In genomic region chr4:155811929-155812664, GRCm38 (mm10) we compare ENCODE assay signal across 8 mouse cellular contexts. TPM values are rescaled to one million over a fixed set of nuclear protein-coding genes. Genes with fewer than 3 reads are reported as not detected.
DNase-seq lines count a peak whose midpoint lies in the region; ATAC-seq and TF ChIP-seq lines count a peak whose summit lies in the region.

Ccnl2 (plus strand) TSS chr4:155812489.

- H3K4me1 ChIP-seq in embryonic facial prominence, embryonic 13.5 days = peaks cover 22% of the 10 kb centered on the region
- peaks cover 11% of the 10 kb centered on the region for H3K4me1 ChIP-seq in kidney, adult 2 months (ENCODE audit: control insufficient read depth, insufficient read depth, low read length)
- peaks cover 22% of the 10 kb centered on the region for H3K4me1 ChIP-seq in limb, embryonic 12.5 days (replicated peaks)
- peaks cover 26% of the 10 kb centered on the region for H3K4me1 ChIP-seq in midbrain, embryonic 15.5 days
- peaks cover 3% of the 10 kb centered on the region; the same call in 1 of the 2 replicates for H3K4me1 ChIP-seq in spleen, adult 2 months (ENCODE audit: control insufficient read depth, insufficient read depth, insufficient read length)

- peak within 1 kb of the TSS; percentile 96 for H3K27ac ChIP-seq in embryonic facial prominence, embryonic 13.5 days
- H3K27ac ChIP-seq in kidney, adult 2 months (ENCODE audit: insufficient read depth, low read depth, low read length) = peak within 1 kb of the TSS; percentile 96
- H3K27ac ChIP-seq in limb, embryonic 12.5 days = peak within 1 kb of the TSS; percentile 94
- H3K27ac ChIP-seq in midbrain, embryonic 15.5 days = peak within 1 kb of the TSS; percentile 89
- peak within 1 kb of the TSS; percentile 91 for H3K27ac ChIP-seq in spleen, adult 2 months (ENCODE audit: insufficient read depth, low read length)

- DNase-seq in 3134 (ENCODE audit: extremely low read depth, insufficient read length, low spot score) = peak; percentile 92
- peak; percentile 95 to 96 for DNase-seq in adrenal gland, postnatal 36 days
- peak; percentile 94 to 97 for DNase-seq in heart, adult 18-20 months
- peak; percentile 97 for DNase-seq in kidney, adult 2 months
- DNase-seq in spleen, adult 2 months (ENCODE audit: low read depth in 1 of 2, low spot score in 2 of 2) = peak; percentile 90 to 92

- H3K36me3 ChIP-seq in embryonic facial prominence, embryonic 13.5 days = peaks cover 72% of the 10 kb centered on the region
- H3K36me3 ChIP-seq in kidney, adult 2 months (ENCODE audit: control insufficient read depth, insufficient read depth, low read length) = peaks cover 12% of the 10 kb centered on the region
- H3K36me3 ChIP-seq in limb, embryonic 12.5 days = peaks cover 76% of the 10 kb centered on the region
- H3K36me3 ChIP-seq in midbrain, embryonic 15.5 days (replicated peaks) = peaks cover 38% of the 10 kb centered on the region
- peaks cover 40% of the 10 kb centered on the region for H3K36me3 ChIP-seq in spleen, adult 2 months (ENCODE audit: control insufficient read depth, insufficient read depth, low read length)

- WGBS in embryonic facial prominence, embryonic 13.5 days = under 1% methylated on average over 56 of the region's 60 CpGs
- under 1% methylated on average over 51 of the region's 60 CpGs for WGBS in kidney, adult 2 months
- 1% methylated on average over 60 of the region's 60 CpGs for WGBS in limb, embryonic 12.5 days
- under 1% methylated on average over 55 of the region's 60 CpGs for WGBS in midbrain, embryonic 15.5 days
- WGBS in spleen, adult 2 months = under 1% methylated on average over 60 of the region's 60 CpGs

- H3K27me3 ChIP-seq in embryonic facial prominence, embryonic 13.5 days = no peaks in the 10 kb centered on the region
- H3K27me3 ChIP-seq in kidney, adult 2 months (replicated peaks; ENCODE audit: control insufficient read depth, insufficient read depth, low read length) = no peaks in the 10 kb centered on the region
- H3K27me3 ChIP-seq in limb, embryonic 12.5 days = no peaks in the 10 kb centered on the region
- H3K27me3 ChIP-seq in midbrain, embryonic 15.5 days (replicated peaks) = no peaks in the 10 kb centered on the region
- H3K27me3 ChIP-seq in spleen, adult 2 months (ENCODE audit: control insufficient read depth, insufficient read depth, low read length) = no peaks in the 10 kb centered on the region

- H3K4me3 ChIP-seq in embryonic facial prominence, embryonic 13.5 days = peak within 1 kb of the TSS; percentile 100
- peak within 1 kb of the TSS; percentile 88 for H3K4me3 ChIP-seq in kidney, adult 2 months (ENCODE audit: insufficient read depth, low read depth, low read length)
- peak within 1 kb of the TSS; percentile 99 for H3K4me3 ChIP-seq in limb, embryonic 12.5 days (replicated peaks)
- H3K4me3 ChIP-seq in midbrain, embryonic 15.5 days = peak within 1 kb of the TSS; percentile 89
- peak within 1 kb of the TSS; percentile 88 for H3K4me3 ChIP-seq in spleen, adult 2 months (ENCODE audit: extremely low read depth, insufficient read depth, insufficient read length)

- peak within 1 kb of the TSS; percentile 100 for H3K9ac ChIP-seq in embryonic facial prominence, embryonic 13.5 days
- H3K9ac ChIP-seq in limb, embryonic 12.5 days (replicated peaks) = peak within 1 kb of the TSS; percentile 99
- H3K9ac ChIP-seq in midbrain, embryonic 15.5 days = peak within 1 kb of the TSS; percentile 88

- peak; percentile 42 for TF ChIP-seq POLR2A in kidney, adult 2 months (IDR thresholded peaks at IDR 0.05; ENCODE audit: low read depth, low read length)
- TF ChIP-seq POLR2A in spleen, adult 2 months (IDR thresholded peaks at IDR 0.05; ENCODE audit: low read depth, low read length) = peak; percentile 69

- no peaks in the 10 kb centered on the region for H3K9me3 ChIP-seq in embryonic facial prominence, embryonic 13.5 days
- no peaks in the 10 kb centered on the region for H3K9me3 ChIP-seq in limb, embryonic 12.5 days
- H3K9me3 ChIP-seq in midbrain, embryonic 15.5 days = no peaks in the 10 kb centered on the region

- H3K4me2 ChIP-seq in embryonic facial prominence, embryonic 13.5 days = peak within 1 kb of the TSS; percentile 82
- H3K4me2 ChIP-seq in limb, embryonic 12.5 days = peak within 1 kb of the TSS; percentile 82
- peak within 1 kb of the TSS; percentile 71 for H3K4me2 ChIP-seq in midbrain, embryonic 15.5 days

- TF ChIP-seq CTCF in kidney, adult 2 months (conservative IDR thresholded peaks at IDR 0.05; ENCODE audit: insufficient read depth, insufficient read length, low read depth, low read length) = no peak
- TF ChIP-seq CTCF in spleen, adult 2 months (IDR thresholded peaks at IDR 0.05; ENCODE audit: extremely low read depth, insufficient read depth, insufficient read length, insufficient replicate concordance) = no peak

- peak; percentile 99 for ATAC-seq in embryonic facial prominence, embryonic 13.5 days (ENCODE audit: insufficient number of reproducible peaks, insufficient read depth, low FRiP score, low TSS enrichment, low read depth)
- ATAC-seq in limb, embryonic 12.5 days (ENCODE audit: insufficient number of reproducible peaks, insufficient read depth, low FRiP score, low TSS enrichment, low read depth) = peak; percentile 98
- ATAC-seq in midbrain, embryonic 15.5 days (replicated peaks) = peak; percentile 99

RNA-seq across cellular contexts. Expression of gene Ccnl2, which starts in this region (rescaled TPM):
- total RNA-seq in adrenal gland, postnatal 36 days (2021) = 100 to 1,000 TPM in 1 of 2 experiments, 10 to 100 TPM in 1; 86.3 to 122 TPM
- 217 and 248 TPM in 2 replicates for polyA plus RNA-seq in embryonic facial prominence, embryonic 13.5 days (2015; fragmentation: Nextera tagmentation; extraction: Ambion mirVana)
- 10 to 100 TPM; 17.9 to 25.7 TPM for total RNA-seq in heart, adult 18-20 months (2021)
- polyA plus RNA-seq in kidney, adult 2 months (2012; rRNA removed) = 54.1 and 56.8 TPM in 2 replicates
- polyA plus RNA-seq in limb, embryonic 12.5 days (2016; fragmentation: Nextera tagmentation; extraction: Ambion mirVana) = 241 and 256 TPM in 2 replicates
- 155 and 164 TPM in 2 replicates for polyA plus RNA-seq in midbrain, embryonic 15.5 days (2015; fragmentation: Nextera tagmentation; extraction: Ambion mirVana)
- 56.2 and 57.9 TPM in 2 replicates for polyA plus RNA-seq in spleen, adult 2 months (2012; rRNA removed)

Comparison
In these comparisons a context has a peak if more than half of its experiments do, and no peak if none do; other contexts are left out.
1. Peak in every context shown above with its lines: DNase-seq, ATAC-seq, H3K4me3 ChIP-seq and H3K27ac ChIP-seq.